Mouse (Mus musculus): ENCODE data around the gene Bcl3.
"Not testable (repeated sequence)": the region's sequence is repeated elsewhere in the genome, so short reads cannot be mapped to it uniquely, and the experiment has no call there.

Gene Bcl3

DNA sequence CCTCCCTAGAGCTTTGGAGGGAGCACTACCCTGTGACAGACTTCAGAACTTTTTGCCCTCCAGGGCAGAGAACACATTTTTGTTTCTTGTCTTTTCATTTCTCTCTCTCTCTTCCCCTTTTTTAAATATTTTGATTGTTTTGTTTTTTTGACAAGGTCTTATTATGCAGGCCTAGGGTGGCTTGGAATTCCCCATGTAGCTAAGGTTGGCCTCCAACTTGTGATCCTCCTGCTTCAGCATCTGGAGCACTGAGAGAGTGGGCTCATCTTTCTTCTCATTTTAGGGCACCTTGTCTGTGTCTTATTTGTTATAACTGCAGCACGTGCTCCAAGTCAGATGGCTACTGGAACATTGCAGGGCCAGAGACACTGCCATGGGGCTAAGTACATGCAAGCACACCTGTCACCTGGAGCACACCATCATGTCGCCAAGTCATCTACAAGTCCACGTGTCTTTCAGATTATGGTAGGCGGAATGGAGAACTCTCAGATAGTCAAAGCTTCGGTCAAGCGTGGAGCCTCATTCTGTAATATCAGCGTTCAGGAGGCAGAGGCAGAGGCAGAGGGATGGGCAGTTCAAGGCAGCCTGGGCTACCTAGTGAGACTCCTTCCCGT is 16.1 kb downstream of the Bcl3 start:
- no peaks in the 10 kb centered on the region for H3K27me3 ChIP-seq (ENCODE audit: insufficient read depth, low read length)
- H3K9me3 ChIP-seq (ENCODE audit: low read length), result 0 out of 2 replicates have a peak, but pooled peaks cover 2% of the 10 kb centered on the region
- H3K4me3 ChIP-seq (replicated peaks; ENCODE audit: low read length), result no peak overlapping the region
- TF ChIP-seq CTCF (conservative IDR thresholded peaks at IDR 0.05; ENCODE audit: low read length) (no peak), POU5F1 (IDR thresholded peaks at IDR 0.05; ENCODE audit: borderline replicate concordance, low read length) (no peak), NANOG (IDR thresholded peaks at IDR 0.05; ENCODE audit: borderline replicate concordance, low read length) (no peak)
- peaks cover 51% of the 10 kb centered on the region for H3K4me1 ChIP-seq (replicated peaks; ENCODE audit: low read depth, low read length)
- peaks cover 45% of the 10 kb centered on the region for H3K36me3 ChIP-seq (ENCODE audit: insufficient read depth, low read length)

GRCm38 (mm10) chr7:19802995-19803394 is 19.6 kb downstream of the Bcl3 start:
- TF ChIP-seq CTCF (conservative IDR thresholded peaks at IDR 0.05; ENCODE audit: low read length), result peak; percentile 78
- TF ChIP-seq POU5F1 (IDR thresholded peaks at IDR 0.05; ENCODE audit: borderline replicate concordance, low read length), result no peak
- no peak for TF ChIP-seq NANOG (IDR thresholded peaks at IDR 0.05; ENCODE audit: borderline replicate concordance, low read length)

GRCm38 (mm10) chr7:19800764-19801163 is 21.8 kb downstream of the Bcl3 start:
- Histone ChIP-seq H3K4me1 (replicated peaks; ENCODE audit: low read depth, low read length) (peaks cover 28% of the 10 kb centered on the region), H3K9me3 (ENCODE audit: low read length) (no peaks in the 10 kb centered on the region), H3K27me3 (ENCODE audit: insufficient read depth, low read length) (peaks cover 12% of the 10 kb centered on the region), H3K4me3 (replicated peaks; ENCODE audit: low read length) (no peak overlapping the region), H3K36me3 (ENCODE audit: insufficient read depth, low read length) (no peaks in the 10 kb centered on the region)
- TF ChIP-seq NANOG (IDR thresholded peaks at IDR 0.05; ENCODE audit: borderline replicate concordance, low read length), result no peak
- TF ChIP-seq CTCF (conservative IDR thresholded peaks at IDR 0.05; ENCODE audit: low read length), result peak; percentile 76
- TF ChIP-seq POU5F1 (IDR thresholded peaks at IDR 0.05; ENCODE audit: borderline replicate concordance, low read length), result no peak

More at GRCm38 (mm10) chr7:19802995-19803394, 19.6 kb downstream of the Bcl3 start:
- no peak overlapping the region for H3K4me3 ChIP-seq (replicated peaks; ENCODE audit: low read length)
- peaks cover 18% of the 10 kb centered on the region for H3K4me1 ChIP-seq (replicated peaks; ENCODE audit: low read depth, low read length)
- H3K9me3 ChIP-seq (ENCODE audit: low read length), result no peaks in the 10 kb centered on the region
- no peaks in the 10 kb centered on the region for H3K27me3 ChIP-seq (ENCODE audit: insufficient read depth, low read length)
- peaks cover 11% of the 10 kb centered on the region for H3K36me3 ChIP-seq (ENCODE audit: insufficient read depth, low read length)

DNA sequence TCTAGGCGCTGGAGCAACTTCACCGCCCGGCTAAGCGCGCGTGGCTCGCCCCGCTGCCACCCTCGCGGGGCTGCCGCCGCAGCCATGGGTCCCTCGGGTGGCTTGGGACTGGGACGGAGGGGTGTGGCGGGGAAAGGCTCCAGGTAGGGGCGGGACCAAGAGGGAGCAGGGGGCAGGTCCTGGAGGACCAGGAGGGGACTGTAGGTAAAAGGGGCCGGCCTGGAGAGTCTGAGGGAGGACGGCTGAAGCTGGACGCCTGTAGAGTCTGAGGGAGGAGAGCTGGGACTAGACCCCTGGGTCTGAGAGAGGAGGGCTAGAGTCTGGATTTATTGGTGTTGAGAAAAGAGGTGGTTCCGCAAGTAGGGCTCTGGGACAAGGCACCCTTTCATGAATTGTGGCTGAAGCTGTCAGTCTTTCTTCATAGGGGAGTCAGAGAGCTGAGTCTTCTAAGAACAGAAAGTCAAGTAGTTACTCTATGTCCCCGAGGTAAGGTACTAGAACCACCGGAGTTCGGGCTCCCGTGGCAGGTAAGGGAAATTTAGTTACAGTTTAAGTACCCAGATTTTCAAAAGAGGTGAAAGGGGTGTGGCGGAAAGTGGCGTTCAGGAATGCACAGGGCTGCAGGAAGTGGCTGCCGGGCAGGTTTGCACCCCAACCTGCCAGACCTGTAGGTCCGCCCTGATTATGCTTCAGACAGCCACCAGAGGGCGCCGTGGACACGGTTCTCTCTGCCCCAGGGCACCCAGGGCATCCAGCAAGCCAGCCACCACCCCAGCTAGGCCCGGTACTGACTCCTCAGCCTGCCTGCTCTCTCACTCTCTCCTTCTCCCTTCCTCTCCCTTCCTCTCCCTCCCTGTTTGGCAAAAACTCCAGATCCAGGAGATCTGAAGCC is 25.6 kb downstream of the Bcl3 start, which contains the start of gene Cblc:
Cblc (minus strand) TSS at position 113 of the 892 bp plus-strand sequence.
- Histone ChIP-seq H3K27me3 (ENCODE audit: insufficient read depth, low read length) (peaks cover 14% of the 10 kb centered on the region), H3K4me3 (replicated peaks; ENCODE audit: low read length) (peak within 1 kb of the TSS; percentile 86), H3K9me3 (ENCODE audit: low read length) (peaks cover 3% of the 10 kb centered on the region; the same call in 1 of the 2 replicates), H3K4me1 (replicated peaks; ENCODE audit: low read depth, low read length) (peaks cover 19% of the 10 kb centered on the region), H3K36me3 (ENCODE audit: insufficient read depth, low read length) (no peaks in the 10 kb centered on the region)
- TF ChIP-seq NANOG (IDR thresholded peaks at IDR 0.05; ENCODE audit: borderline replicate concordance, low read length) (no peak), CTCF (conservative IDR thresholded peaks at IDR 0.05; ENCODE audit: low read length) (peak; percentile 78), POU5F1 (IDR thresholded peaks at IDR 0.05; ENCODE audit: borderline replicate concordance, low read length) (no peak)

- Histone ChIP-seq H3K9me3 (ENCODE audit: low read length) (peaks cover 3% of the 10 kb centered on the region; the same call in 1 of the 2 replicates), H3K4me1 (replicated peaks; ENCODE audit: low read depth, low read length) (peaks cover 19% of the 10 kb centered on the region), H3K27me3 (ENCODE audit: insufficient read depth, low read length) (peaks cover 14% of the 10 kb centered on the region), H3K4me3 (replicated peaks; ENCODE audit: low read length) (peak overlapping the region; percentile 86), H3K36me3 (ENCODE audit: insufficient read depth, low read length) (no peaks in the 10 kb centered on the region)
- TF ChIP-seq CTCF (conservative IDR thresholded peaks at IDR 0.05; ENCODE audit: low read length), result no peak
- no peak for TF ChIP-seq NANOG (IDR thresholded peaks at IDR 0.05; ENCODE audit: borderline replicate concordance, low read length)
- TF ChIP-seq POU5F1 (IDR thresholded peaks at IDR 0.05; ENCODE audit: borderline replicate concordance, low read length), result no peak
These were observed 26.3 kb downstream of the Bcl3 start for GRCm38 (mm10) chr7:19796254-19796653.

- no peak overlapping the region for H3K4me3 ChIP-seq (replicated peaks; ENCODE audit: low read length)
- TF ChIP-seq NANOG (IDR thresholded peaks at IDR 0.05; ENCODE audit: borderline replicate concordance, low read length) (no peak), CTCF (conservative IDR thresholded peaks at IDR 0.05; ENCODE audit: low read length) (no peak), POU5F1 (IDR thresholded peaks at IDR 0.05; ENCODE audit: borderline replicate concordance, low read length) (no peak)
- H3K9me3 ChIP-seq (ENCODE audit: low read length), result peaks cover 3% of the 10 kb centered on the region; the same call in 1 of the 2 replicates
- peaks cover 21% of the 10 kb centered on the region for H3K27me3 ChIP-seq (ENCODE audit: insufficient read depth, low read length)
- H3K36me3 ChIP-seq (ENCODE audit: insufficient read depth, low read length), result no peaks in the 10 kb centered on the region
- H3K4me1 ChIP-seq (replicated peaks; ENCODE audit: low read depth, low read length), result peaks cover 24% of the 10 kb centered on the region
These were observed 27.3 kb downstream of the Bcl3 start for GRCm38 (mm10) chr7:19795236-19795635.

- H3K4me3 ChIP-seq (replicated peaks; ENCODE audit: low read length), result no peak overlapping the region
- TF ChIP-seq NANOG (IDR thresholded peaks at IDR 0.05; ENCODE audit: borderline replicate concordance, low read length), result no peak
- no peak for TF ChIP-seq POU5F1 (IDR thresholded peaks at IDR 0.05; ENCODE audit: borderline replicate concordance, low read length)
- TF ChIP-seq CTCF (conservative IDR thresholded peaks at IDR 0.05; ENCODE audit: low read length), result no peak
- peaks cover 21% of the 10 kb centered on the region for H3K27me3 ChIP-seq (ENCODE audit: insufficient read depth, low read length)
- H3K4me1 ChIP-seq (replicated peaks; ENCODE audit: low read depth, low read length), result peaks cover 35% of the 10 kb centered on the region
- peaks cover 6% of the 10 kb centered on the region; the same call in 1 of the 2 replicates for H3K36me3 ChIP-seq (ENCODE audit: insufficient read depth, low read length)
- peaks cover 6% of the 10 kb centered on the region; the same call in 1 of the 2 replicates for H3K9me3 ChIP-seq (ENCODE audit: low read length)
These were observed 29.6 kb downstream of the Bcl3 start for GRCm38 (mm10) chr7:19792701-19793630.

- not testable (repeated sequence) for H3K36me3 ChIP-seq (ENCODE audit: insufficient read depth, low read length); H3K4me3 ChIP-seq (replicated peaks; ENCODE audit: low read length); H3K9me3 ChIP-seq (ENCODE audit: low read length)
- Histone ChIP-seq H3K4me1 (replicated peaks; ENCODE audit: low read depth, low read length) (peaks cover 25% of the 10 kb centered on the region), H3K27me3 (ENCODE audit: insufficient read depth, low read length) (peaks cover 17% of the 10 kb centered on the region)
These were observed 31.1 kb downstream of the Bcl3 start for GRCm38 (mm10) chr7:19791504-19791903.

All from E14TG2a.4 (cell line).